Mouse (Mus musculus): Measurements from ENCODE around the gene Chrnb1.

- TF ChIP-seq POLR2A (IDR thresholded peaks at IDR 0.05; ENCODE audit: insufficient read depth, low read depth, low read length) (no peak), CTCF (IDR thresholded peaks at IDR 0.05; ENCODE audit: insufficient read depth, low read depth, low read length) (no peak)
Measured at GRCm38 (mm10) chr11:69797924-69798323, 2.2 kb upstream of the Chrnb1 start.

Measured in olfactory bulb, adult 2 months (tissue).